Mouse (Mus musculus) myocyte (in vitro differentiated cells): ENCODE measurements around the gene Slc25a11. TPM values are rescaled to one million over a fixed set of nuclear protein-coding genes. Genes with fewer than 3 reads are reported as not detected.
A peak's percentile ranks its signal among the peaks of the same experiment; 100 is the strongest.

Experiments used
- H3K27me3 ChIP-seq: one replicate; pipeline ENCODE4 v1.6.1; 2011; ENCODE audit not compliant: control insufficient read depth, insufficient read depth, insufficient read length
- H3K36me3 ChIP-seq: one replicate; pipeline ENCODE4 v1.6.1; 2011; ENCODE audit not compliant: control insufficient read depth, insufficient read depth
- H3K4me2 ChIP-seq: one replicate; pipeline ENCODE4 v1.6.1; 2011; ENCODE audit warnings: low read depth, control low read depth
- H3K4me3 ChIP-seq: one replicate; pipeline ENCODE4 v1.5.1; 2011; ENCODE audit warnings: mild to moderate bottlenecking, control low read depth, moderate library complexity
- H3K79me2 ChIP-seq: one replicate; pipeline ENCODE4 v1.6.1; 2011; ENCODE audit not compliant: control insufficient read depth, insufficient read depth
- H3ac ChIP-seq: one replicate; pipeline ENCODE4 v1.6.1; 2011; ENCODE audit not compliant: control insufficient read depth, insufficient read length
- CEBPB ChIP-seq: IDR thresholded peaks from 2 replicates; pipeline ENCODE4 v1.6.1; 2011; ENCODE audit warnings: mild to moderate bottlenecking, moderate library complexity; ENCODE audit not compliant: poor library complexity, insufficient read depth, severe bottlenecking
- E2F4 ChIP-seq: IDR thresholded peaks from one replicate; pipeline ENCODE4 v1.6.1; 2011; ENCODE audit warnings: mild to moderate bottlenecking, control low read depth, moderate library complexity; ENCODE audit not compliant: insufficient read depth
- MAX ChIP-seq: IDR thresholded peaks from one replicate; pipeline ENCODE4 v1.6.1; 2011; ENCODE audit warnings: low read depth, mild to moderate bottlenecking, control low read depth
- MYOD1 ChIP-seq, 3 experiments: IDR thresholded peaks; one replicate each; pipeline ENCODE4 v1.6.1; 2011; ENCODE audit warnings: control low read depth in 2 of 3, low read depth in 2 of 3, mild to moderate bottlenecking in 2 of 3, moderate library complexity in 1 of 3; ENCODE audit not compliant: insufficient read length in 2 of 3, control insufficient read depth in 1 of 3
- MYOG ChIP-seq, 3 experiments: IDR thresholded peaks; one replicate each; pipeline ENCODE4 v1.6.1; 2011; ENCODE audit warnings: control low read depth in 2 of 3, low read depth in 2 of 3, mild to moderate bottlenecking in 2 of 3; ENCODE audit not compliant: insufficient read length in 2 of 3, control insufficient read depth in 1 of 3, insufficient read depth in 1 of 3
- POLR2A ChIP-seq: IDR thresholded peaks from one replicate; pipeline ENCODE4 v1.6.1; 2011; ENCODE audit warnings: low read depth, mild to moderate bottlenecking, control low read depth, moderate library complexity; ENCODE audit not compliant: insufficient read length
- POLR2AphosphoS2 ChIP-seq: IDR thresholded peaks from one replicate; pipeline ENCODE4 v1.6.1; 2011; ENCODE audit warnings: low read depth, control low read depth; ENCODE audit not compliant: insufficient read length
- REST ChIP-seq: IDR thresholded peaks from one replicate; pipeline ENCODE4 v1.6.1; 2011; ENCODE audit warnings: mild to moderate bottlenecking, control low read depth, moderate library complexity; ENCODE audit not compliant: insufficient read depth, insufficient read length
- SRF ChIP-seq: IDR thresholded peaks from one replicate; pipeline ENCODE4 v1.6.1; 2011; ENCODE audit warnings: low read depth; ENCODE audit not compliant: control insufficient read depth, insufficient read length
- TCF12 ChIP-seq: IDR thresholded peaks from one replicate; pipeline ENCODE4 v1.6.1; 2011; ENCODE audit warnings: mild to moderate bottlenecking, control low read depth; ENCODE audit not compliant: poor library complexity, insufficient read depth, severe bottlenecking
- TCF3 ChIP-seq: IDR thresholded peaks from one replicate; pipeline ENCODE4 v1.6.1; 2011; ENCODE audit warnings: low read depth, control low read depth; ENCODE audit not compliant: insufficient read length
- USF1 ChIP-seq: IDR thresholded peaks from one replicate; pipeline ENCODE4 v1.6.1; 2011; ENCODE audit warnings: low read depth, mild to moderate bottlenecking, control low read depth, moderate library complexity
- polyA plus RNA-seq: library from polyadenylated mRNA; unstranded; fragments of >200 nt; fragmentation: generic; extraction: Trizol; gene quantifications from one replicate; pipeline ENCODE4 v1.2.1, GENCODE M21; 2012; ENCODE audit warnings: missing spikeins

The Slc25a11 gene
- polyA plus RNA-seq, 1 experiment: 165 TPM

- H3K4me2 ChIP-seq: no peak overlapping the region
- TF ChIP-seq SRF (no peak), MAX (no peak)
- H3K4me3 ChIP-seq: no peak overlapping the region
- no peak overlapping the region for H3ac ChIP-seq
- no peaks in the 10 kb centered on the region for H3K27me3 ChIP-seq
- H3K36me3 ChIP-seq: peaks cover 18% of the 10 kb centered on the region
- H3K79me2 ChIP-seq: peaks cover 15% of the 10 kb centered on the region
Measured at GRCm38 (mm10) chr11:70644564-70645103, 2.6 kb downstream of the Slc25a11 start.

- H3K27me3 ChIP-seq: no peaks in the 10 kb centered on the region
- H3K79me2 ChIP-seq: peaks cover 15% of the 10 kb centered on the region
- H3ac ChIP-seq: no peak overlapping the region
- H3K4me3 ChIP-seq: no peak overlapping the region
- no peak overlapping the region for H3K4me2 ChIP-seq
- TF ChIP-seq MYOD1 (IDR thresholded peaks at IDR 0.05; ENCODE audit: control insufficient read depth in 1 of 3, insufficient read length in 2 of 3, low read depth in 2 of 3) (peak in 1 of 3 experiments; percentile 53), E2F4 (no peak)
- H3K36me3 ChIP-seq: peaks cover 9% of the 10 kb centered on the region
Measured at GRCm38 (mm10) chr11:70643051-70643450, 4.2 kb downstream of the Slc25a11 start.

- peaks cover 9% of the 10 kb centered on the region for H3K36me3 ChIP-seq
- TF ChIP-seq REST: no peak
- TF ChIP-seq MYOG (IDR thresholded peaks at IDR 0.05; ENCODE audit: control insufficient read depth in 1 of 3, insufficient read depth in 1 of 3, insufficient read length in 2 of 3, low read depth in 2 of 3): no peak
- TF ChIP-seq TCF3: no peak
- no peak for TF ChIP-seq E2F4
- no peak for TF ChIP-seq TCF12
- TF ChIP-seq USF1: no peak
- peak; percentile 50 for TF ChIP-seq POLR2AphosphoS2
- H3ac ChIP-seq: no peak overlapping the region
- no peak overlapping the region for H3K4me2 ChIP-seq
- H3K4me3 ChIP-seq: no peak overlapping the region
- H3K79me2 ChIP-seq: peaks cover 10% of the 10 kb centered on the region
- H3K27me3 ChIP-seq: no peaks in the 10 kb centered on the region
Measured at GRCm38 (mm10) chr11:70641241-70641640, 6.0 kb downstream of the Slc25a11 start.

GRCm38 (mm10) chr11:70639976-70640375 is 7.3 kb downstream of the Slc25a11 start:
- no peak for TF ChIP-seq MAX
- TF ChIP-seq MYOD1 (IDR thresholded peaks at IDR 0.05; ENCODE audit: control insufficient read depth in 1 of 3, insufficient read length in 2 of 3, low read depth in 2 of 3): no peak
- no peak for TF ChIP-seq TCF12
- no peak for TF ChIP-seq E2F4
- TF ChIP-seq USF1: no peak
- no peak for TF ChIP-seq POLR2A
- TF ChIP-seq CEBPB: 0 out of 2 replicates have a peak, but pooled peaks have one; percentile 36
- peak; percentile 43 for TF ChIP-seq POLR2AphosphoS2
- TF ChIP-seq REST: no peak

DNA sequence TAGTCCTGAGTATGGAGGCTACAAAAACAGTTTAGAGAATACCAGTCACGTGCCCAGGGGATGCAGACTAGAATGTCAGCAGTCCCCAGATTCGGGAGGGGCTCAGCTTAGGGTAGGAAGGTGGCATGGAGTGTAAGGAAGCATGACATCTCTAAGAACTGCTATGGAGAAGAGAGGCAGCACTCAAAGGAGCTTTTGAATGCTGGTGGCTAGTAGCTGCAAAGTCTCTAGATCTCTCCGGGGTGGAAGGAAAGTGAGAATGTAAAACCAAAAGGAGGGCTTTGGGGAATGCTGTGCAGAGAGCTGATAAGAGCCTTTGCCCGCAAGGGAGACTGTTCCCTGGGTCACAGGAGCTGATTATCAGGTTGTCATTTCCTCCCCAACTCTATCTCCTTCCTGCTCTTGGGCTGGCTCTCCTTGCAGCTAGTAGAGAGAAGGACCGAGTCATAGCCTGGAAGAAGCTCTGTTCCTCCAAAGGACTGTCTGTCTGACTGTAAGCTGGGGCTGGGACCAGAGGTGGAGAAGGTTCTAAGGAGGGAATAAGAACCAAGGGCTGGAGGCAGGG is 8.5 kb downstream of the Slc25a11 start, which contains the start of gene Gp1ba:
Gp1ba (plus strand) TSS at position 409 of the 565 bp plus-strand sequence.
- peaks cover under 1% of the 10 kb centered on the region for H3K36me3 ChIP-seq
- H3K4me3 ChIP-seq: no peak within 1 kb of the TSS
- no peak within 1 kb of the TSS for H3K4me2 ChIP-seq
- H3K27me3 ChIP-seq: no peaks in the 10 kb centered on the region
- H3ac ChIP-seq: no peak within 1 kb of the TSS
- TF ChIP-seq USF1 (peak; percentile 37), E2F4 (no peak)
- no peaks in the 10 kb centered on the region for H3K79me2 ChIP-seq

More at GRCm38 (mm10) chr11:70639976-70640375, 7.3 kb downstream of the Slc25a11 start:
- Histone ChIP-seq H3K4me3 (no peak overlapping the region), H3K27me3 (no peaks in the 10 kb centered on the region), H3K36me3 (peaks cover 9% of the 10 kb centered on the region), H3K4me2 (no peak overlapping the region), H3ac (no peak overlapping the region), H3K79me2 (no peaks in the 10 kb centered on the region)

DNA sequence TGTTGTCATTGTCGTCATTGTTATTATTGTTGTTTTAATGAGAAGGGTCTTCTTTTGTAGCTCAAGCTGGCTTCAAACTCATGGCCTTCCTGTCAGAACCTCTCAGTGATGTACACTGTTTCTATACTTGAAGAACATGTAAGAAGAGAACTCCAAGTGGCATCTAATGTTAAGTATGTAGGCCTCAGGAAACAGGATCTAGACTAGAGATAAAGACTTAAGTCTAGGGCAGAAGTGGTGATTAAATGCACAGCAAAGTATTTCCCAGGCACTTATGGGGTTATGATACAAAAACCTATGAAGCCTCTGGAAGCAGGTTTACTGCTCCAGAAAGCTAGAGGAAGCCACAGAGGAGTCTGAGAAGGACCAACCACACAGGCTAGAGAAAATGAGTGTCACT is 9.0 kb downstream of the Slc25a11 start:
- Histone ChIP-seq H3K79me2 (no peaks in the 10 kb centered on the region), H3K27me3 (no peaks in the 10 kb centered on the region), H3ac (no peak overlapping the region), H3K4me3 (no peak overlapping the region), H3K36me3 (no peaks in the 10 kb centered on the region), H3K4me2 (no peak overlapping the region)
- no peak for TF ChIP-seq SRF
- no peak for TF ChIP-seq MAX
- TF ChIP-seq USF1: no peak
- no peak for TF ChIP-seq POLR2AphosphoS2
- TF ChIP-seq MYOG (IDR thresholded peaks at IDR 0.05; ENCODE audit: control insufficient read depth in 1 of 3, insufficient read depth in 1 of 3, insufficient read length in 2 of 3, low read depth in 2 of 3): no peak
- TF ChIP-seq TCF12: no peak
- TF ChIP-seq POLR2A: no peak
- TF ChIP-seq TCF3: no peak
- TF ChIP-seq CEBPB: no peak
- TF ChIP-seq REST: no peak
- no peak for TF ChIP-seq MYOD1 (IDR thresholded peaks at IDR 0.05; ENCODE audit: control insufficient read depth in 1 of 3, insufficient read length in 2 of 3, low read depth in 2 of 3)
